Mouse (Mus musculus) CH12.LX (cell line): Measurements from ENCODE around the gene Kank3. TPM values are rescaled to one million over a fixed set of nuclear protein-coding genes. Genes with fewer than 3 reads are reported as not detected.

Experiments used
- DNase-seq: peaks from one replicate; pipeline ENCODE4 v3.0.0-alpha.2; 2013; ENCODE audit errors: extremely low read depth
- H3K27ac ChIP-seq: 2 replicates; pipeline ENCODE4 v1.5.1; 2012; ENCODE audit warnings: low read depth, mild to moderate bottlenecking, control low read depth, moderate library complexity; ENCODE audit not compliant: insufficient read depth
- H3K27me3 ChIP-seq: replicated peaks from 2 replicates; pipeline ENCODE3; 2012; ENCODE audit warnings: inconsistent platforms
- H3K36me3 ChIP-seq, 2 experiments: replicated peaks in 1 of 2; 2 replicates each; pipeline versions ENCODE3 to v1.6.1; 2012; ENCODE audit warnings: inconsistent platforms in 1 of 2, low read length in 1 of 2, mild to moderate bottlenecking in 1 of 2, mixed read lengths in 1 of 2, moderate library complexity in 1 of 2; ENCODE audit not compliant: control insufficient read depth in 1 of 2, insufficient read depth in 1 of 2
- H3K4me1 ChIP-seq, 2 experiments: 2 replicates each; pipeline ENCODE4 v1.6.1; 2012; ENCODE audit warnings: inconsistent platforms in 1 of 2, moderate library complexity in 1 of 2; ENCODE audit not compliant: insufficient read depth in 2 of 2, control insufficient read depth in 1 of 2
- H3K4me2 ChIP-seq: 2 replicates; pipeline ENCODE4 v1.6.1; 2012; ENCODE audit warnings: low read depth, mild to moderate bottlenecking, control low read depth; ENCODE audit not compliant: poor library complexity, insufficient read depth, severe bottlenecking
- H3K4me3 ChIP-seq, 3 experiments: fragments of 150-350 bp in 1 of 3; sonication (generic) in 1 of 3; replicated peaks in 1 of 3; 2 replicates each; pipeline versions ENCODE3 to v1.5.1; 2011 to 2012; ENCODE audit warnings: low read depth in 2 of 3, low read length in 2 of 3, mild to moderate bottlenecking in 2 of 3, moderate library complexity in 2 of 3, control low read depth in 1 of 3, improper control_type of control experiment in 1 of 3, inconsistent platforms in 1 of 3, mixed read lengths in 1 of 3; ENCODE audit not compliant: poor library complexity in 1 of 3
- H3K79me2 ChIP-seq: replicated peaks from 2 replicates; pipeline ENCODE4 v1.6.1; 2012; ENCODE audit warnings: mild to moderate bottlenecking, moderate library complexity; ENCODE audit not compliant: control insufficient read depth, poor library complexity, insufficient read depth, severe bottlenecking; ENCODE audit errors: extremely low read depth
- H3K9ac ChIP-seq: 2 replicates; pipeline ENCODE4 v1.6.1; 2012; ENCODE audit warnings: low read depth, mild to moderate bottlenecking, control low read depth, moderate library complexity; ENCODE audit not compliant: insufficient read depth
- H3K9me3 ChIP-seq: replicated peaks from 2 replicates; pipeline ENCODE3; 2012; ENCODE audit warnings: low read length, inconsistent platforms, mixed read lengths
- ETS1 ChIP-seq: conservative IDR thresholded peaks from 2 replicates; pipeline ENCODE4 v1.6.1; 2012; ENCODE audit warnings: low read depth, mild to moderate bottlenecking, inconsistent platforms, low read length, improper control_type of control experiment, moderate library complexity
- IRF4 ChIP-seq: IDR thresholded peaks from 2 replicates; pipeline ENCODE4 v1.6.1; 2014; ENCODE audit warnings: low read depth, mild to moderate bottlenecking, inconsistent platforms, low read length, improper control_type of control experiment
- JUN ChIP-seq: IDR thresholded peaks from 2 replicates; pipeline ENCODE4 v1.6.1; 2011; ENCODE audit warnings: low read depth, mild to moderate bottlenecking, low read length, improper control_type of control experiment, moderate library complexity; ENCODE audit not compliant: insufficient read depth
- JUND ChIP-seq: conservative IDR thresholded peaks from 2 replicates; pipeline ENCODE4 v1.6.1; 2011; ENCODE audit warnings: low read depth, low read length, improper control_type of control experiment
- MAFK ChIP-seq: IDR thresholded peaks from 2 replicates; pipeline ENCODE4 v1.6.1; 2011; ENCODE audit warnings: low read length, improper control_type of control experiment; ENCODE audit not compliant: insufficient replicate concordance
- MAZ ChIP-seq: IDR thresholded peaks from 2 replicates; pipeline ENCODE4 v1.6.1; 2012; ENCODE audit warnings: low read depth, mild to moderate bottlenecking, inconsistent platforms, low read length, improper control_type of control experiment, moderate library complexity
- MXI1 ChIP-seq: IDR thresholded peaks from 2 replicates; pipeline ENCODE4 v1.6.1; 2011; ENCODE audit warnings: mild to moderate bottlenecking, low read depth, low read length, improper control_type of control experiment
- MYC ChIP-seq: IDR thresholded peaks from 2 replicates; pipeline ENCODE4 v1.6.1; 2011; ENCODE audit warnings: low read depth, mild to moderate bottlenecking, improper control_type of control experiment, low read length
- NELFE ChIP-seq: IDR thresholded peaks from 2 replicates; pipeline ENCODE4 v1.6.1; 2011; ENCODE audit warnings: low read depth, low read length, improper control_type of control experiment
- RCOR1 ChIP-seq: conservative IDR thresholded peaks from 2 replicates; pipeline ENCODE4 v1.6.1; 2012; ENCODE audit warnings: low read depth, mild to moderate bottlenecking, inconsistent platforms, low read length, improper control_type of control experiment
- SIN3A ChIP-seq: IDR thresholded peaks from 2 replicates; pipeline ENCODE4 v1.6.1; 2012; ENCODE audit warnings: low read length, improper control_type of control experiment, inconsistent platforms
- SMC3 ChIP-seq: IDR thresholded peaks from 2 replicates; pipeline ENCODE4 v1.6.1; 2011; ENCODE audit warnings: low read depth, low read length, improper control_type of control experiment
- TBP ChIP-seq: conservative IDR thresholded peaks from 2 replicates; pipeline ENCODE4 v1.6.1; 2011; ENCODE audit warnings: low read depth, low read length, improper control_type of control experiment
- USF1 ChIP-seq: IDR thresholded peaks from 2 replicates; pipeline ENCODE4 v1.6.1; 2014; ENCODE audit warnings: low read depth, mild to moderate bottlenecking, inconsistent platforms, low read length, improper control_type of control experiment
- USF2 ChIP-seq: conservative IDR thresholded peaks from 2 replicates; pipeline ENCODE4 v1.6.1; 2011; ENCODE audit warnings: low read depth, low read length, improper control_type of control experiment
- ZNF384 ChIP-seq: IDR thresholded peaks from 2 replicates; pipeline ENCODE4 v1.6.1; 2012; ENCODE audit warnings: low read depth, low read length, improper control_type of control experiment, inconsistent platforms
- dilution Hi-C: fragments of 300-500 bp; cut with MboI; formaldehyde crosslinking; loops from 2 replicates; pipeline ENCODE4 v1.14.3; 2020; ENCODE audit warnings: low sequenced_read_pairs; ENCODE audit not compliant: extremely low pct_unique_long_range_greater_than_20kb, extremely low pct_ligation_motif_present
- in situ Hi-C: fragments of 300-500 bp; cut with MboI; formaldehyde crosslinking; loops from 3 replicates; pipeline ENCODE4 v1.14.3; 2019; ENCODE audit warnings: low sequenced_read_pairs, low pct_ligation_motif_present, low pct_unique_long_range_greater_than_20kb, mixed read lengths
- polyA plus RNA-seq: library from polyadenylated mRNA; unstranded; fragments of >175 nt; gene quantifications from 2 replicates; pipeline ENCODE4 v1.2.1, GENCODE M21; 2012; ENCODE audit warnings: low read depth; ENCODE audit not compliant: insufficient read length
- total RNA-seq, 2 experiments: library from RNA; depleted of rRNA; stranded (reverse); fragments of 300-350 nt in 1 of 2; fragments of >200 nt in 1 of 2; gene quantifications; 2 replicates each; pipeline ENCODE4 v1.2.3; 2012 to 2014

The Kank3 gene
- total and polyA plus RNA-seq, 3 experiments: 0.50 to 15.7 (median 1.8) TPM

DNA sequence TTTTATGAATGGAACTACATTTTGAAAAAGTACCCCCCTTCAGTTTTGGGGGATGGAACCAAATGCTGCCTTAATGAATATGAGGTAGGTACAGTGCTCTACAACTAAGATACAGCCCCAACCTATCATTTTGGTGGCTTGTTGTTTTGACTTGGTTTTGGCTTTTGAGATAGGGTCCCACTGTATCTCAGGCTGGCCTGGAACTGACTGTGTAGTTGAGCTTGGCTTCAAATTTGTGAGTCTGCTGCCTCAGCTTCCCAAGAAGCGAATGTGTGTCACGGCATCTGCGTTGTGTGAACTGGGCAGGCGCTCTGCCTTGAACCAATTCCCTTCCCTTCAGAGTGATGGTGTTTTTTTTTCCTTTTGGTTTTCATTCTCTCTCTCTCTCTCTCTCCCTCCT lies 38.7 kb upstream of the Kank3 start:
- TF ChIP-seq USF1 (no peak), MYC (no peak), MAZ (no peak), JUND (no peak), NELFE (no peak), MAFK (no peak), SIN3A (no peak), SMC3 (no peak), MXI1 (no peak)
- no peak for DNase-seq
- no peaks in the 10 kb centered on the region for H3K4me1 ChIP-seq
- no peaks in the 10 kb centered on the region for H3K9me3 ChIP-seq
- H3K4me2 ChIP-seq: no peak overlapping the region
- H3K27me3 ChIP-seq: no peaks in the 10 kb centered on the region
- H3K9ac ChIP-seq: no peak overlapping the region
- no peak overlapping the region for H3K27ac ChIP-seq
- H3K79me2 ChIP-seq: no peaks in the 10 kb centered on the region
- dilution Hi-C loops: no loop called here
- in situ Hi-C loops: no loop called here
- peaks cover 8 to 25% of the 10 kb centered on the region in 2 experiments for H3K36me3 ChIP-seq
- no peak overlapping the region for H3K4me3 ChIP-seq

DNA sequence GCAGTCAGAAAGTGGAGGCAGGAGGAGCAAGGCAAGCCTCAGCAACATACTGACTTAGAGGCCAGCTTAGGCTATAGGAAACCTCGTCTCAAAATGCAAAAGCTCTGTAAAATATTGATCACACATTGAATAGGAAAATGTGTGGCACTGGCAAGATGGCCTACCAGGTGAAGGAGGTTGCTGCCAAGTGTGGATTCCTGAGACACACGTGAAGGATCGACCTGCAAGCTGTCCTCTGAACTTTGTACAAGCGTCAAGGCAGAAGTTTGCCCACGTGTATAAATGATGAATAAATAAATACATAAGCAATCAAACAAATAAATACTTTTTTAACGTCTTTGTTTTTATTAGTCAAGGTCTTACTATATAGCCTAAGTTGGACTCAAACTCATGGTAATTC lies 36.9 kb upstream of the Kank3 start:
- Histone ChIP-seq H3K4me1 (no peaks in the 10 kb centered on the region), H3K4me3 (no peak overlapping the region), H3K36me3 (peaks cover 19 to 43% of the 10 kb centered on the region in 2 experiments), H3K79me2 (no peaks in the 10 kb centered on the region), H3K9ac (no peak overlapping the region), H3K4me2 (no peak overlapping the region), H3K9me3 (no peaks in the 10 kb centered on the region), H3K27me3 (no peaks in the 10 kb centered on the region), H3K27ac (no peak overlapping the region)
- in situ Hi-C loops: no loop called here
- DNase-seq: no peak
- TF ChIP-seq JUN: no peak
- no peak for TF ChIP-seq USF2
- dilution Hi-C loops: no loop called here

DNA sequence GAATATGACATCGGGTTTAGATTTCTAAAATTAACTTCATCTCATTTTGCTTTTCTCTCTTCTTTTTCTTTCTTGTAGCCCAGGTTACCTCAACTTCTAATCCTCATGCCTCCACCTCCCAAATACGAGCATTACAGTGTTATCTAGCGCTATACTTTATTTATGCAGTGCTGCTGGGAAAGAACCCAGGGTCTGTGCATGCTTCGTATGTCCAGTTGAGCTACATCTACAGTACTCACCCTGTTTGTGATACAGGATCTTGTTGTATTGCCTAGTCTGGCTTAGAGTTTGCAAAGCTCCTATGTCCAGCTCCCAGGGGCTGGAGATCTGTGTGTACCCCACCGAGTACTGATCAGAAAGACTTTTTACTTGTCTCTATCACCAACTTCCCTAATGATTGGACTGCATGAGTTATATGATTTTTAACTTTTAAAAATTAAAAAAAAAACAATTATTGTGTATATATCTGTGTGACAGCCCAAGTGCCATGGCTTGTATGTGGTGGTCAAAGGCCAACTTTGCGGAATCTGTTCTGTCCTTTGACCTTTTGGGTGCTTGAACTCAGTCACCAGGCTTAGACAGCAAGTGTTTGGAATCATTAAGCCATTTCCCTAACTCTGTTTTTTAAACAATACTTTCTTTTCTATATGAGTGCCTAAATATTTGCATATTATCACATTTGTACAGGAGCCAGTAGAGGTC lies 36.3 kb upstream of the Kank3 start:
- TF ChIP-seq ZNF384: no peak
- TF ChIP-seq ETS1: no peak
- TF ChIP-seq IRF4: no peak
- no peak for TF ChIP-seq MXI1
- no peak for TF ChIP-seq USF2
- no peak for TF ChIP-seq RCOR1
- no peak for TF ChIP-seq TBP
- TF ChIP-seq JUND: no peak
- H3K4me1 ChIP-seq: peaks cover 0 to 4% of the 10 kb centered on the region in 2 experiments; a peak in 1 of 4 replicates
- no peak overlapping the region for H3K27ac ChIP-seq
- no peak overlapping the region for H3K4me2 ChIP-seq
- H3K27me3 ChIP-seq: no peaks in the 10 kb centered on the region
- no peaks in the 10 kb centered on the region for H3K9me3 ChIP-seq
- H3K9ac ChIP-seq: no peak overlapping the region
- dilution Hi-C loops: no loop called here
- H3K4me3 ChIP-seq: no peak overlapping the region
- H3K36me3 ChIP-seq: peaks cover 21 to 49% of the 10 kb centered on the region in 2 experiments
- DNase-seq: no peak
- H3K79me2 ChIP-seq: no peaks in the 10 kb centered on the region
- in situ Hi-C loops: no loop called here
